Mouse (Mus musculus) lung, postnatal 10 days (tissue): ENCODE data around the gene Bpifb5.
"Not testable (repeated sequence)": the region's sequence is repeated elsewhere in the genome, so short reads cannot be mapped to it uniquely, and the experiment has no call there.

Source experiments
- DNase-seq: peaks from one replicate; pipeline ENCODE4 v3.0.0; 2021

The Bpifb5 gene

GRCm38 (mm10) chr2:154242726-154243125, 19.2 kb downstream of the Bpifb5 start:
- not testable (repeated sequence) for DNase-seq

- DNase-seq = no peak
These were observed 20.0 kb downstream of the Bpifb5 start for GRCm38 (mm10) chr2:154243356-154244036.

GRCm38 (mm10) chr2:154245322-154245721, 21.8 kb downstream of the Bpifb5 start:
- no peak for DNase-seq

- not testable (repeated sequence) for DNase-seq
These were observed 31.7 kb downstream of the Bpifb5 start for GRCm38 (mm10) chr2:154255254-154255653.

- no peak for DNase-seq
These were observed 32.2 kb downstream of the Bpifb5 start for GRCm38 (mm10) chr2:154255770-154256169.

- DNase-seq = not testable (repeated sequence)
These were observed 34.0 kb downstream of the Bpifb5 start, which contains the start of gene Bpifb9a for GRCm38 (mm10) chr2:154257554-154257953. Gene Bpifb9a, plus strand, starts transcription at chr2:154257854.

GRCm38 (mm10) chr2:154264397-154264796, 40.9 kb downstream of the Bpifb5 start:
- DNase-seq = not testable (repeated sequence)
